Mouse (Mus musculus) kidney, postnatal 0 days (tissue): ENCODE results near the gene Prkar1a. TPM values are rescaled to one million over a fixed set of nuclear protein-coding genes. Genes with fewer than 3 reads are reported as not detected.

Experiments used
- ATAC-seq: fragments of 200-750 bp; cut with Nextera tagmentation; replicated peaks from 2 replicates; pipeline ENCODE4 v1.8.0; 2017; ENCODE audit warnings: low read depth, moderate number of reproducible peaks, moderate TSS enrichment, moderate library complexity; ENCODE audit not compliant: low FRiP score
- DNase-seq: peaks from one replicate; pipeline ENCODE4 v3.0.0-alpha.2; 2016; ENCODE audit warnings: low spot score
- H3K27ac ChIP-seq: fragments of 300-500 bp; sonication (generic); 2 replicates; pipeline ENCODE4 v1.5.1; 2014; ENCODE audit warnings: mild to moderate bottlenecking
- H3K27me3 ChIP-seq: fragments of 300-500 bp; sonication (generic); 2 replicates; pipeline ENCODE4 v1.6.1; 2014; ENCODE audit warnings: low read length, mixed read lengths; ENCODE audit not compliant: insufficient read depth
- H3K36me3 ChIP-seq: fragments of 300-500 bp; sonication (generic); 2 replicates; pipeline ENCODE4 v1.6.1; 2014; ENCODE audit warnings: low read length, mixed read lengths; ENCODE audit not compliant: insufficient read depth
- H3K4me1 ChIP-seq: fragments of 300-500 bp; sonication (generic); replicated peaks from 2 replicates; pipeline ENCODE4 v1.6.1; 2014; ENCODE audit warnings: antibody characterized with exemption, low read length, mixed read lengths; ENCODE audit not compliant: insufficient read depth
- H3K4me2 ChIP-seq: fragments of 300-500 bp; sonication (generic); 2 replicates; pipeline ENCODE4 v1.6.1; 2014; ENCODE audit warnings: mild to moderate bottlenecking, low read length, moderate library complexity, mixed read lengths
- H3K4me3 ChIP-seq: fragments of 300-500 bp; sonication (generic); replicated peaks from 2 replicates; pipeline ENCODE4 v1.5.1; 2014; ENCODE audit warnings: low read depth, low read length
- H3K9ac ChIP-seq: fragments of 300-500 bp; sonication (generic); 2 replicates; pipeline ENCODE4 v1.6.1; 2014; ENCODE audit warnings: low read depth, low read length
- H3K9me3 ChIP-seq: fragments of 300-500 bp; sonication (generic); replicated peaks from 2 replicates; pipeline ENCODE4 v1.6.1; 2016; ENCODE audit warnings: low read length, inconsistent platforms, mixed read lengths
- CTCF ChIP-seq: IDR thresholded peaks from 2 replicates; pipeline ENCODE4 v1.5.1; 2016; ENCODE audit warnings: antibody characterized with exemption, low read depth, mild to moderate bottlenecking, moderate library complexity
- WGBS: fragments of 180-500 bp; shearing (Covaris S2); extraction: QIAGEN DNeasy Blood & Tissue Kit; methylation state at CpG from one replicate; pipeline ENCODE4 v1.1.7; 2014; 5-methylcytosine and 5-hydroxymethylcytosine counted together
- polyA plus RNA-seq: library from polyadenylated mRNA; unstranded; fragments of >200 nt; fragmentation: Nextera tagmentation; extraction: Ambion mirVana; gene quantifications from 2 replicates; pipeline ENCODE4 v1.2.1, GENCODE M21; 2015

Gene Prkar1a
- polyA plus RNA-seq, 1 experiment from 2014 or later, result 340 TPM

DNA sequence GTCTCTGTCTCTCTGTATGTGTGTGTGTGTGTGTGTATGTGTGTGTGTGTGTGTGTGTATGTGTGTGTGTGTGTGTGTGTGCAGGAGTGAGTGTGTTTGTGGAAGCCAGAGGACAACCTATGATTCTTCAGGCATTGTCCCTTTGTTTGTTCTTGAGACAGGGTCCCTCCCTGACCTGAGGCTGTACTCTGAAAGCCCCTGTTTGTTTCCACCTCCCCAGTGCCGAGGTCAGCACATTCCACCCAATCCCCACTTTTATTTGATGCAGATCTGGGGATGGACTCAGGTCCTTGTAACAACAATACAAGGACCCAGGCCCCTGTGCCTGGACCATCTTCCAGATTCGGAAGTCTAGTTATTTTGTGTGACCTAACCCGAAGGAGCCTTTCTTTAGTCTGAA, 58.2 kb downstream of the Prkar1a start:
- Histone ChIP-seq H3K9me3 (no peaks in the 10 kb centered on the region), H3K4me2 (no peak overlapping the region)
- 79% methylated on average over 3 of the region's 3 CpGs for WGBS

DNA sequence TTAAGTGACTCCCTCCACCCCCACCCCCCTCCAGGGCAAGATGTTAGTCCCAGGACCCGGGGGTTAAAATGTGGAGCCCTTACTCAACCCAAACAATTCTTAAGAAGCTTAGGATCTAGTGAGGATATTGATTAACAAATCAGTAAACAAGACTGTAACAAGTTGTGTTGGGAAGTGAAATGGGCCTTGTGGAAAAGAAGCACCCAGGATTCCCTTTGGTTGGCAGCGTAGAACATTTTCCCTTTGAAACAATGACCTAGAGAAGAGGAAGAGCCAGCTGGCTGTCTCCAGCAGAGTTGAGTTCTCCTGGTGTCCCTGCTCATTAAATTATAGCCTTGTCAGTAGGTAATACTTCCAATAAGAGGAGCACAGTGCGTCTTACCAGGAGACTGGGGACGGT, 59.6 kb downstream of the Prkar1a start:
- no peak for DNase-seq
- no peak overlapping the region for H3K27ac ChIP-seq

More for the DNA sequence above, 58.2 kb downstream of the Prkar1a start:
- Histone ChIP-seq H3K27me3 (no peaks in the 10 kb centered on the region), H3K27ac (no peak overlapping the region), H3K4me1 (peaks cover 12% of the 10 kb centered on the region; the same call in 1 of the 2 replicates), H3K36me3 (no peaks in the 10 kb centered on the region), H3K9ac (no peak overlapping the region), H3K4me3 (no peak overlapping the region)
- no peak for TF ChIP-seq CTCF
- ATAC-seq (no peak), DNase-seq (no peak)

GRCm38 (mm10) chr11:109709501-109709900, 60.3 kb downstream of the Prkar1a start:
- Histone ChIP-seq H3K9ac (no peak overlapping the region), H3K27ac (no peak overlapping the region), H3K4me2 (no peak overlapping the region), H3K4me1 (0 out of 2 replicates have a peak, but pooled peaks cover 2% of the 10 kb centered on the region), H3K27me3 (no peaks in the 10 kb centered on the region), H3K36me3 (no peaks in the 10 kb centered on the region), H3K4me3 (no peak overlapping the region), H3K9me3 (no peaks in the 10 kb centered on the region)
- ATAC-seq, result no peak
- TF ChIP-seq CTCF, result no peak
- DNase-seq, result no peak
- 83% methylated on average over 5 of the region's 5 CpGs for WGBS

More for the DNA sequence above, 59.6 kb downstream of the Prkar1a start:
- H3K4me2 ChIP-seq, result no peak overlapping the region
- no peaks in the 10 kb centered on the region for H3K27me3 ChIP-seq
- WGBS, result 95% methylated on average over 4 of the region's 4 CpGs
- peaks cover 9% of the 10 kb centered on the region; the same call in 1 of the 2 replicates for H3K4me1 ChIP-seq
- no peak overlapping the region for H3K4me3 ChIP-seq
- H3K9ac ChIP-seq, result no peak overlapping the region
- no peak for TF ChIP-seq CTCF
- H3K36me3 ChIP-seq, result no peaks in the 10 kb centered on the region
- no peaks in the 10 kb centered on the region for H3K9me3 ChIP-seq
- ATAC-seq, result no peak

- no peak for DNase-seq
Observed at GRCm38 (mm10) chr11:109714341-109715247, 65.4 kb downstream of the Prkar1a start.

GRCm38 (mm10) chr11:109715311-109715781, 66.1 kb downstream of the Prkar1a start:
- DNase-seq (no peak), ATAC-seq (no peak)
- no peaks in the 10 kb centered on the region for H3K9me3 ChIP-seq
- no peaks in the 10 kb centered on the region for H3K36me3 ChIP-seq
- 89% methylated on average over 12 of the region's 12 CpGs for WGBS
- no peak for TF ChIP-seq CTCF
- H3K27ac ChIP-seq, result no peak overlapping the region
- no peak overlapping the region for H3K4me3 ChIP-seq
- H3K4me2 ChIP-seq, result no peak overlapping the region
- H3K4me1 ChIP-seq, result no peaks in the 10 kb centered on the region
- no peaks in the 10 kb centered on the region for H3K27me3 ChIP-seq
- no peak overlapping the region for H3K9ac ChIP-seq

More at GRCm38 (mm10) chr11:109714341-109715247, 65.4 kb downstream of the Prkar1a start:
- Histone ChIP-seq H3K27ac (no peak overlapping the region), H3K9ac (no peak overlapping the region), H3K4me2 (no peak overlapping the region), H3K4me1 (no peaks in the 10 kb centered on the region), H3K36me3 (no peaks in the 10 kb centered on the region), H3K9me3 (no peaks in the 10 kb centered on the region), H3K4me3 (no peak overlapping the region), H3K27me3 (no peaks in the 10 kb centered on the region)
- WGBS, result 77% methylated on average over 17 of the region's 17 CpGs
- TF ChIP-seq CTCF, result no peak
- no peak for ATAC-seq

- no peak for TF ChIP-seq CTCF
- no peak overlapping the region for H3K27ac ChIP-seq
- 74% methylated on average over 7 of the region's 7 CpGs for WGBS
- peaks cover 6% of the 10 kb centered on the region; the same call in 1 of the 2 replicates for H3K4me1 ChIP-seq
- H3K4me2 ChIP-seq, result no peak overlapping the region
- H3K27me3 ChIP-seq, result no peaks in the 10 kb centered on the region
- ATAC-seq (no peak), DNase-seq (no peak)
- no peaks in the 10 kb centered on the region for H3K36me3 ChIP-seq
- H3K9ac ChIP-seq, result no peak overlapping the region
- H3K9me3 ChIP-seq, result no peaks in the 10 kb centered on the region
- no peak overlapping the region for H3K4me3 ChIP-seq
Observed at GRCm38 (mm10) chr11:109716981-109717380, 67.8 kb downstream of the Prkar1a start.
